Mouse (Mus musculus) ES-E14 (cell line): ENCODE measurements around the gene Kcnn1. TPM values are rescaled to one million over a fixed set of nuclear protein-coding genes. Genes with fewer than 3 reads are reported as not detected.
A peak's percentile ranks its signal among the peaks of the same experiment; 100 is the strongest.

Experiments
- DNase-seq: peaks from one replicate; pipeline ENCODE4 v3.0.0-alpha.2; 2013; ENCODE audit warnings: low read depth, low spot score
- H3K27ac ChIP-seq: 2 replicates; pipeline ENCODE4 v1.5.1; 2012; ENCODE audit warnings: low read depth, mild to moderate bottlenecking, low read length, moderate library complexity, mixed read lengths; ENCODE audit not compliant: poor library complexity, insufficient read depth, severe bottlenecking
- H3K36me3 ChIP-seq: 2 replicates; pipeline ENCODE4 v1.6.1; 2012; ENCODE audit warnings: mild to moderate bottlenecking, low read length, moderate library complexity, mixed read lengths; ENCODE audit not compliant: control insufficient read depth, poor library complexity, insufficient read depth, severe bottlenecking
- H3K4me1 ChIP-seq, 2 experiments: fragments of 150-350 bp in 1 of 2; sonication (generic) in 1 of 2; 2 replicates each; pipeline ENCODE4 v1.6.1; 2012; ENCODE audit warnings: low read length in 2 of 2, mild to moderate bottlenecking in 1 of 2, mixed read lengths in 1 of 2; ENCODE audit not compliant: control insufficient read depth in 2 of 2, insufficient read depth in 2 of 2, poor library complexity in 1 of 2
- H3K4me3 ChIP-seq, 2 experiments: fragments of 150-350 bp in 1 of 2; sonication (generic) in 1 of 2; 2 replicates each; pipeline ENCODE4 v1.5.1; 2012; ENCODE audit warnings: low read length in 2 of 2, low read depth in 1 of 2, mild to moderate bottlenecking in 1 of 2, mixed read lengths in 1 of 2; ENCODE audit not compliant: insufficient read depth in 1 of 2, poor library complexity in 1 of 2, severe bottlenecking in 1 of 2
- H3K9ac ChIP-seq: 2 replicates; pipeline ENCODE4 v1.6.1; 2012; ENCODE audit warnings: low read depth, mild to moderate bottlenecking, low read length, mixed read lengths; ENCODE audit not compliant: poor library complexity, insufficient read depth, severe bottlenecking
- H3K9me3 ChIP-seq: fragments of 150-350 bp; sonication (generic); 2 replicates; pipeline ENCODE4 v1.6.1; 2012; ENCODE audit warnings: low read depth, mild to moderate bottlenecking, low read length; ENCODE audit not compliant: control insufficient read depth, insufficient read depth
- CHD2 ChIP-seq: IDR thresholded peaks from 2 replicates; pipeline ENCODE4 v1.6.1; 2014; ENCODE audit warnings: mild to moderate bottlenecking, low read depth, low read length, inconsistent platforms
- HCFC1 ChIP-seq: IDR thresholded peaks from 2 replicates; pipeline ENCODE4 v1.6.1; 2012; ENCODE audit warnings: low read length, inconsistent platforms, borderline replicate concordance; ENCODE audit not compliant: insufficient read depth
- MAFK ChIP-seq: IDR thresholded peaks from 2 replicates; pipeline ENCODE4 v1.6.1; 2014; ENCODE audit warnings: mild to moderate bottlenecking, low read depth, low read length, inconsistent platforms; ENCODE audit not compliant: insufficient read depth
- ZC3H11A ChIP-seq: IDR thresholded peaks from 2 replicates; pipeline ENCODE4 v1.6.1; 2012; ENCODE audit warnings: low read depth, mild to moderate bottlenecking, inconsistent platforms, low read length, borderline replicate concordance
- ZNF384 ChIP-seq: IDR thresholded peaks from 2 replicates; pipeline ENCODE4 v1.6.1; 2012; ENCODE audit warnings: low read depth, low read length, inconsistent platforms
- in situ Hi-C, 2 experiments: fragments of 600-800 bp; cut with MboI; formaldehyde crosslinking; loops; one replicate each; pipeline ENCODE4 v1.15.1; 2025; ENCODE audit warnings: low sequenced_read_pairs in 2 of 2, inconsistent platforms in 1 of 2; ENCODE audit not compliant: unreplicated experiment in 2 of 2
- total RNA-seq: library from RNA; depleted of rRNA; stranded (reverse); fragments of 300-350 nt; gene quantifications from 2 replicates; pipeline ENCODE4 v1.2.3, GENCODE M21; 2012

Gene Kcnn1
- total RNA-seq, 1 experiment = 3.7 TPM

DNA sequence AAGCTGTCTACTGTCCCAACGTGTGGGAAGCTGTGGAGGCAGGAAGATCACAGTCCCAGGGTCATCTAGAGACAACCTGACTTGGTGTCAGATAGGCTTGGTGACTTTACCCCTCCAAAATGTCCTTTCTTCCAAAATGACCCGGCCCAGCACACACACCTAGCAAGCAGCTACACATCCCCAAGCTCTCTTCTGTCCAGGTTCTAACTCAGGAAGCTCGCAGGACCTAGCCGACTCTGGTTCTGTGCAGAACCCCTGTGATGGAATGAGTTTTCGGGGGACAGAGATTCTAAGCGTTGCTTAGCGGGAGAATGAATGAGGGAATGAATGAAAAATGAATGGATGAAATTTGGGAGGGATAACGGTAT is 42.4 kb upstream of the Kcnn1 start:
- H3K4me3 ChIP-seq = peak overlapping the region; percentile 96 to 99
- no peaks in the 10 kb centered on the region; the same call in 1 of the 2 replicates for H3K36me3 ChIP-seq
- DNase-seq = no peak
- H3K27ac ChIP-seq = no peak overlapping the region
- TF ChIP-seq ZC3H11A = no peak
- no peak for TF ChIP-seq HCFC1
- no peak for TF ChIP-seq CHD2
- TF ChIP-seq MAFK = no peak
- TF ChIP-seq ZNF384 = no peak
- no peaks in the 10 kb centered on the region for H3K9me3 ChIP-seq
- H3K4me1 ChIP-seq = peaks cover 0 to 6% of the 10 kb centered on the region in 2 experiments; a peak in 1 of 4 replicates
- in situ Hi-C loops = no loop called here
- H3K9ac ChIP-seq = peak overlapping the region; percentile 35; the same call in 1 of the 2 replicates

DNA sequence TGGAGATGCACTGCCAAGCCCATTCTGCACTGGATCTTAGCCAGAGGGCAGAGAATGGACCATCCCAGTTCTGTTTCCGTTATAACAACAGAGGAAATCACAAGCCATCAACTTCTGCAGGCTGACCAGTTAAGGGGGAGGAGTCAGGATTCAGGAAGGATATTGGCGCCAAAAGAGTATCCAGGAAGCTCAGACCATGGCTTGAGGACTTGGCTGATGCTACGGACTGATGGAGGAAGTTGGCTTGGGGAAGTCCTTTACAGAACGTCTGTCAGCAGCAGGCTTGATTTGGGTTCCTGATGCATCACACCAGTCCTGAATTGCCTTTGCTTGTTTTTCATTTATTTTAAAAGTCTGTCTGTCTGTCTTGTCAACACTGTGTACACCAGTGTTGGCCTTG is 41.5 kb upstream of the Kcnn1 start:
- no peak for DNase-seq
- in situ Hi-C loops = no loop called here

DNA sequence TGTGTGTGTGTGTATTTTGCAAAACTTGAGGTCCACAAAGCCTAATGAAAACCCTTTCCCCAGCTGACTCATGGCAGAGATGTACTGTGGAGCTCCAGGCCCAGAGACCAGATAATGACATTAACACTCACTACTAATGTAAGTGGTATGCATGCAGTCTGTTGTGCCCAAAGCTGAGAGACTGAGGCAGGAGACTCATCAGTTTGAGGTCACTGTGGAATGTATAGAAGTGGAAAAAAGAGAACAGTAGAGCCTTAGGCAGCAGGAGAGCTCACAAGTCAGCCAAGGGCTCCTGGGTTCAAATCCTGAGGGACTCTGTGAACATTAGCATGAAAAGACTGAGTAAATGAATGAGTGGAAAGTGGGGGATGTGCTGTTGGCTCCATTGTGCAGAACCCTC is 40.5 kb upstream of the Kcnn1 start:
- in situ Hi-C loops = no loop called here
- no peak for DNase-seq
- H3K27ac ChIP-seq = no peak overlapping the region
- no peak overlapping the region for H3K9ac ChIP-seq
- no peak overlapping the region for H3K4me3 ChIP-seq
- H3K4me1 ChIP-seq = peaks cover 0 to 6% of the 10 kb centered on the region in 2 experiments; a peak in 1 of 4 replicates
- H3K36me3 ChIP-seq = no peaks in the 10 kb centered on the region
- H3K9me3 ChIP-seq = no peaks in the 10 kb centered on the region
- TF ChIP-seq MAFK (no peak), ZC3H11A (no peak), ZNF384 (no peak), CHD2 (no peak), HCFC1 (no peak)

More for the DNA sequence above, 41.5 kb upstream of the Kcnn1 start:
- H3K4me1 ChIP-seq = peaks cover 0 to 6% of the 10 kb centered on the region in 2 experiments; a peak in 1 of 4 replicates
- TF ChIP-seq HCFC1 = no peak
- no peak for TF ChIP-seq CHD2
- TF ChIP-seq ZC3H11A = no peak
- no peak for TF ChIP-seq ZNF384
- no peak for TF ChIP-seq MAFK
- H3K4me3 ChIP-seq = no peak overlapping the region
- H3K36me3 ChIP-seq = no peaks in the 10 kb centered on the region; the same call in 1 of the 2 replicates
- H3K9ac ChIP-seq = no peak overlapping the region
- H3K9me3 ChIP-seq = no peaks in the 10 kb centered on the region
- no peak overlapping the region for H3K27ac ChIP-seq

DNA sequence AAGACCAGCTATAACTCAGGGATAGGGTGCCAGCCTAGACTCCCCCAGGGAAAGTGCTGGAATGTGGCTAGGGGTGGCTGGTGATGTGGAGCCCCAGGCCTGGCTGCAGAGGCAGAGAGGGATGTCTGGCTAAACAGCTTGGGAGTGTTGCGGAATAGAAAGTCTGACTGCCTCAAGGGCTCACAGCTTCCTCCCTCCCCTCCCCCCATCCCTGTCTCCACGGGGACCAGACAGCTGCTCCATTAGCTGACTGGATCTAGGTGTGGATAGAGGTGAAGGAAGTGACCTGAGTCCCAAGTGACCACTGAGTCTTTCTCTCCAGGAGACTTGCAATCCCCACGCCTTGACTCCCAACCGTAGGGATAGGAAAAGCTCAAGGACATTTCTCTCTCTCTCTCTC is 40.1 kb upstream of the Kcnn1 start:
- Histone ChIP-seq H3K36me3 (no peaks in the 10 kb centered on the region), H3K4me1 (peaks cover 0 to 8% of the 10 kb centered on the region in 2 experiments; a peak in 1 of 4 replicates), H3K4me3 (no peak overlapping the region), H3K9ac (no peak overlapping the region), H3K27ac (no peak overlapping the region), H3K9me3 (no peaks in the 10 kb centered on the region)
- in situ Hi-C loops = no loop called here
- TF ChIP-seq ZC3H11A = no peak
- no peak for TF ChIP-seq MAFK
- TF ChIP-seq CHD2 = no peak
- TF ChIP-seq ZNF384 = no peak
- no peak for TF ChIP-seq HCFC1
- DNase-seq = no peak

DNA sequence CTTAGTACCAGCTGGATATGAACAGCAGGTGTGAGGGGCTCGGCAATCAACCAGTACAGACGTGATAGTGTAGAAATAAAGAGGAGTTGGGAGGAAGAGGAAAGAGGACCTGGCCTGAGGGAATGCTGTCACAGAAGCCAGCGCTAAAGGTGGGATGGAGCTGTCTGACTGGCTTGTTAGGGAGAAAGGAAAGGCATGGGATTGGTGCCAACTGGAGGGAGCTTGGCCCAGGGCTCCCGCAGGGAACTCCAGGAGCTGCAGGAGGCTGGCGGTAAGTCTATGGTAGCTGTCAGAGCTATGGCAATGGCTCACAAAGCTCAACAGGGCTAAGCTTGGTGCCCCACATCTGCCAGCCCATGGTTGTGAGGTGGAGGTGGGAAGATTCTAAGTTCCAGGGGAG is 39.2 kb upstream of the Kcnn1 start:
- H3K36me3 ChIP-seq = no peaks in the 10 kb centered on the region
- in situ Hi-C loops = no loop called here
- H3K4me3 ChIP-seq = no peak overlapping the region
- no peaks in the 10 kb centered on the region for H3K9me3 ChIP-seq
- H3K27ac ChIP-seq = no peak overlapping the region
- H3K9ac ChIP-seq = no peak overlapping the region
- TF ChIP-seq HCFC1 = no peak
- no peak for TF ChIP-seq CHD2
- no peak for TF ChIP-seq ZC3H11A
- no peak for TF ChIP-seq MAFK
- no peak for TF ChIP-seq ZNF384
- peaks cover 0 to 8% of the 10 kb centered on the region in 2 experiments; a peak in 1 of 4 replicates for H3K4me1 ChIP-seq
- DNase-seq = no peak
